15 mouse cellular contexts compared by ENCODE assay signal in genomic region chr7:98958172-98958571, GRCm38 (mm10).
DNase-seq lines count a peak whose midpoint lies in the region; ATAC-seq and TF ChIP-seq lines count a peak whose summit lies in the region.
"Had no signal": no experiment of that assay in that cellular context is flagged by ENCODE, and none has a peak within 500 bp of the region (broad histone marks: within the 10 kb centered on the region; RNA-seq: fewer than 3 reads in every experiment).

No protein-coding gene starts in this region.

- no peak for TF ChIP-seq CTCF in kidney, adult 2 months (conservative IDR thresholded peaks at IDR 0.05; ENCODE audit: insufficient read depth, insufficient read length, low read depth, low read length)
- no peak for TF ChIP-seq CTCF in embryonic fibroblast, embryonic 13.5 days (IDR thresholded peaks at IDR 0.05; ENCODE audit: borderline replicate concordance, insufficient read depth, low read length)

- peak; percentile 12 for DNase-seq in kidney, adult 2 months
- DNase-seq in kidney, adult 18-20 months = no peak
- DNase-seq in 416B (ENCODE audit: low read depth) (peak; percentile 80), MN1 (ENCODE audit: low spot score) (peak; percentile 35)
- DNase-seq in thymus, postnatal 4 days = no peak
- DNase-seq: cerebellum, adult 18-20 months; gastrocnemius, adult 2 months; heart, postnatal 4 days; layer of hippocampus, postnatal 36 days; thymus, adult 18-20 months had no signal

- TF ChIP-seq POLR2A in kidney, adult 2 months (IDR thresholded peaks at IDR 0.05; ENCODE audit: low read depth, low read length) = no peak
- no peak for TF ChIP-seq POLR2A in embryonic fibroblast, embryonic 13.5 days (IDR thresholded peaks at IDR 0.05; ENCODE audit: low read depth, low read length)

- no peak overlapping the region for H3K27ac ChIP-seq in kidney, adult 2 months (ENCODE audit: insufficient read depth, low read depth, low read length)
- peak overlapping the region; percentile 74 for H3K27ac ChIP-seq in embryonic fibroblast, embryonic 13.5 days (ENCODE audit: insufficient read depth, low read length)
- H3K27ac ChIP-seq: gastrocnemius, adult 2 months; kidney, postnatal 0 days; liver, embryonic 14.5 days had no signal

- no peaks in the 10 kb centered on the region for H3K36me3 ChIP-seq in kidney, adult 2 months (ENCODE audit: control insufficient read depth, insufficient read depth, low read length)

- no peaks in the 10 kb centered on the region for H3K4me1 ChIP-seq in kidney, adult 2 months (ENCODE audit: control insufficient read depth, insufficient read depth, low read length)
- peaks cover 9% of the 10 kb centered on the region; the same call in 1 of the 2 replicates for H3K4me1 ChIP-seq in embryonic fibroblast, embryonic 13.5 days (ENCODE audit: control insufficient read depth, insufficient read depth, low read length)

- 47% methylated on average over 11 of the region's 11 CpGs for WGBS in kidney, adult 2 months

- H3K27me3 ChIP-seq in kidney, adult 2 months (replicated peaks; ENCODE audit: control insufficient read depth, insufficient read depth, low read length) = no peaks in the 10 kb centered on the region

- ATAC-seq in megakaryocyte, adult 5-6 weeks (ENCODE audit: poor library complexity, severe bottlenecking) = no peak

- no peak overlapping the region for H3K4me3 ChIP-seq in kidney, adult 2 months (ENCODE audit: insufficient read depth, low read depth, low read length)
- H3K4me3 ChIP-seq in embryonic fibroblast, embryonic 13.5 days (ENCODE audit: insufficient read depth, low read length) = no peak overlapping the region
- H3K4me3 ChIP-seq: erythroblast, embryonic 14.5 days; gastrocnemius, adult 2 months had no signal

Comparison
In these comparisons a context has a peak if more than half of its experiments do, and no peak if none do; other contexts are left out.
1. DNase-seq: peak in kidney, adult 2 months (single experiment), 416B (single experiment) and MN1 (single experiment); none in kidney, adult 18-20 months (single experiment) and thymus, postnatal 4 days (single experiment).